Mouse (Mus musculus): ENCODE data around the gene Enpp6.
A peak's percentile ranks its signal among the peaks of the same experiment; 100 is the strongest.
"Not testable (repeated sequence)": the region's sequence is repeated elsewhere in the genome, so short reads cannot be mapped to it uniquely, and the experiment has no call there.

The Enpp6 gene

GRCm38 (mm10) chr8:46992579-46992978 is 5.9 kb downstream of the Enpp6 start:
- no peak for DNase-seq (ENCODE audit: extremely low spot score, low read depth, low spot score)

DNA sequence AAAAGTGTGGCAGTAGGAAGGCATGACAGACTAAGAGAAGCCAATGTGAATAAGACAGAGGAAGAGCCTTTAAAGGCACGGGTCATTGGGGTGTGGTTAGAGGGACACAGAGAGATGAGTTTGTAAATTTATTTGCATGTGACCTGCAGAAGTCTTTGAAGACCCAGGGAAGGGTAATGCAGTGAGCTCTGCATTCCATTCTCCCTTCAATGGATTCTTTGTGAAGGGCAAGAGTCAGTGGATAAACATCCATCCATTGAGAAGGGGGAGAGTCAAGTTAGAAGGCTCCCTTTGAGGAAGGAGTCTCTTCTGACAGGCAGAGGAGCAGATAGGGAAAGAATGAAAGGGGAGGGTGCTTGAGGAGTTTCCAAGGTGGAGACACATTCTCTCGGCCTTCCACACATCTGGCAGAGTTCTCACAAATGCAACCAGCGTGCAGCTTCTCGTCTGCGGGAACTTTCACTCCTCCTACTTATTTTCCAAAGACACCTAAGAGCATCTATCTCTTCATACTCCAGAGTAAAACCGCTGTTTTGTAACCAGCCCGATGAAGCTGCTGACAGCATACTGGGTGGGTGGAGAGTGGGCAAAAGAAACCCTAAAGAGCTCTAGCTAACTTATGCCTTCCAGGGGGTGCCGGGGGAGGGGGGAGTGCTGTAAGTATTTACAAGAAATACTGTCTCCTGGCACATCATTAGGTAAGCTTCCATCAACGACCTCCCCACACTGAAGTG is 9.4 kb downstream of the Enpp6 start:
- no peak for DNase-seq (ENCODE audit: extremely low spot score, low read depth, low spot score)

DNA sequence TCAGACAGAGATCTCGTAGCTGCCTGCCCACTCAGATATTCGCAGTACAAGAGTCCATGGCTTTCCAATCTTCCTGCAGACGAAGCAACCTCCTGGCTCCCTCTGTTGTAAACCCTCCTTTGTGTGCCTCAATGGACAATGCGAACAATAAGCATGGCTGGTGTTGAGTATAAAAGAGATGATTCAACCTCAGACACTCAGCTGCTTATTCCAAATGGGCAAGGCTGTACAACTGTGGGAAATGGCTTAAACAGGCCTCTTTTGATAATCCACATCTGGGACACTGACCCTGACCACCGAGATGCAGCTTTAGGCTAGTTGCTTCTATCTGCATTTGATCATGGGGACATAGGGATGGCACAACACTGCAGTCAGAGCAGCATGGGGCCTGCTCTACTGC is 19.0 kb downstream of the Enpp6 start:
- DNase-seq (ENCODE audit: extremely low spot score, low read depth, low spot score) = no peak

DNA sequence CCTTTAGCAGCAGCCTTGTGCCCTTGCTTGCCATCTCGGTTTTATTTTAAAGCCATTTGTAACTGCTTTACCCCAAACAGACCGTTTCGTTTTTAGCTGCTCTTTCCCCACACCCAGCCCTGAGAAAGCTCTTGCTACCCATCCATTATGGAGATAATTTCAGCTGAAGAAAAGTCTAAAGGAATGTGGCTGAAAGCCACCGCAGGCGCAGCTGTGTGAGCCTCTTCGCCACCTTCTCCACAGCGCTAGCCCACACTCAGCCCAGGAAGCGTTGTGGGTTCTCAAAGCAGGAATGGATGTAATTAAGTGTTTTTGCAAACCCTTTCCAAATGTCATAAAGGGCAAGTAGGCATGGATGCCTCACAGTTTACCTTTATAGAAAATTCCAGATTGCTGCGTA is 20.1 kb downstream of the Enpp6 start:
- DNase-seq (ENCODE audit: extremely low spot score, low read depth, low spot score) = no peak

- no peak for DNase-seq (ENCODE audit: extremely low spot score, low read depth, low spot score)
Observed at GRCm38 (mm10) chr8:47008220-47008773, 21.6 kb downstream of the Enpp6 start.

GRCm38 (mm10) chr8:47016268-47016946 is 29.7 kb downstream of the Enpp6 start:
- DNase-seq (ENCODE audit: extremely low spot score, low read depth, low spot score) = peak; percentile 89

GRCm38 (mm10) chr8:47021135-47021555 is 34.5 kb downstream of the Enpp6 start:
- no peak for DNase-seq (ENCODE audit: extremely low spot score, low read depth, low spot score)

DNA sequence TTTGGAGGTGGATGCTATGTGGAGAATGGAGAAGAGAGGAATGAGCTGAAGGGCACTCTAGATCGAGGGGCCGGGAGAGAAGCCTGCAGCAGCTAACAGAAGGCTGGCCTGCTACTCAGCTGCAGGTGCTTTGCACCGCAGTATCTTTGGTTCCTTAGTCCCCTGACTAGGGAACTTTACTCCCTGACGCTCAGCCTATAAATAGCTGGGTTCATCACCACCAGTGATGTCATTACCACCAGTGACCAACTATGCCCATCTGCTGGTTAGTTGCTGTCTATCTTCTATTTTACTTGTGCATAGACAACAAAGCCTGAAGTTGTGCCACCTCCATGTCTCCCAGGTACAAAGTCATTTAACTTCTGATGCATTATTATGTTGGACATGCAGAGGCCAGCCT is 37.9 kb downstream of the Enpp6 start:
- DNase-seq (ENCODE audit: extremely low spot score, low read depth, low spot score) = no peak

- DNase-seq (ENCODE audit: extremely low spot score, low read depth, low spot score) = no peak
Observed at GRCm38 (mm10) chr8:47026841-47027490, 40.3 kb downstream of the Enpp6 start.

DNA sequence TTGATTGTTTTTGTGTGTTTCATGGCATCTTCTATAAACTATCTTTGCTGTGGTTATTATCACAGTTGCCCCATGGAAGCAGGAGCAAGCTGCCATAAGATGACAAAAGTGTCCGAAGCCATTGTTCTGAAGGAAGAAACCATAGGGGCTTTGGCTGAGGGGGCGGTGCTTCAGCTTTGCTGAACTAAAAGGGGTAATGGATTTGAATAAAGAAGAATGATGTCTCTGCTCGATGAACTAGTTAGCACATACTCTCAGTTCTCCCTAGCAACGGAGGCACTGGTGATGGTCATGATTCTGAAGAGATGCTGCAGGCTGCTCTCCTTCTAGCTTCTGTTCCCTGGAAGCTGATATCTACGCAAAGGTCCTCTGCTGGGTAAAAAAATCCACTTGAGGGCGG is 41.8 kb downstream of the Enpp6 start:
- no peak for DNase-seq (ENCODE audit: extremely low spot score, low read depth, low spot score)

- no peak for DNase-seq (ENCODE audit: extremely low spot score, low read depth, low spot score)
Observed at GRCm38 (mm10) chr8:47030321-47030720, 43.6 kb downstream of the Enpp6 start.

GRCm38 (mm10) chr8:47032081-47032480 is 45.4 kb downstream of the Enpp6 start:
- DNase-seq (ENCODE audit: extremely low spot score, low read depth, low spot score) = no peak

DNA sequence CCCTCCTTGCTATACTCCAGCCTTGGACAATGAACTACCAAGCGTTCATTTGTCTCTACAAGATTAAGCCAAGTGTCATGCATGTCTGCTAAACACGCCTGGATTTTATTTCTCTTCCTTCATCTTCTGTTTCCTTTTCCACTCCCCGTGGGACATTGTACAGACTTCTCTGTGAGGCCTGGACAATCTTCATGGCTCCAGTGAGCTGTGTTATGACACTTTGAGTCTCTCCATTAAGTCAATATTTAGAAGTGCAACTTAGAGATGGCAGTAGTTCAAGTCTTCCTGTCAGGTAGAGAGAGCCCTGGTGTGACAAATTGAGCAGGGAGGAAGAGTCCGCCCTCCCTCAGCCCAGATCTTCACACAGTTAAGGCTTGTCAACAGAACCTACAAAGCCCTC is 47.3 kb downstream of the Enpp6 start:
- no peak for DNase-seq (ENCODE audit: extremely low spot score, low read depth, low spot score)

- no peak for DNase-seq (ENCODE audit: extremely low spot score, low read depth, low spot score)
Observed at GRCm38 (mm10) chr8:47036501-47036900, 49.8 kb downstream of the Enpp6 start.

GRCm38 (mm10) chr8:47037405-47037804 is 50.7 kb downstream of the Enpp6 start:
- DNase-seq (ENCODE audit: extremely low spot score, low read depth, low spot score) = no peak

DNA sequence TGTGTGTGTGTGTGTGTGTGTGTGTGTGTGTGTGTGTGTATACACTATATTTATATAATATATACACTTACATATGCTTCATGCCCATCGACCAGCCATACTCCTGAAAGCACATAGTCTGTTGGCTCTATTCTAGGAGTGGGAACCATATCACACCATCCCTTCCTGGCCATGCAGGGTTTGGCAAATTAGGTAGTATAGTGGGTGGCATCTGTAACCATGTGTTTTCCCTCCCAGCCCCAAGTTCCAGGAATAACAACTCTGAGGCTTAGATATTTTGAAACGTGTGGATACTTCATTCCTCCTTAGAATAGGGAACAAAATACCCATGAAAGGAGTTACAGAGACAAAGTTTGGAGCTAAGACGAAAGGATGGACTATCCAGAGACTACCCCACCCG is 53.5 kb downstream of the Enpp6 start:
- not testable (repeated sequence) for DNase-seq (ENCODE audit: extremely low spot score, low read depth, low spot score)

DNA sequence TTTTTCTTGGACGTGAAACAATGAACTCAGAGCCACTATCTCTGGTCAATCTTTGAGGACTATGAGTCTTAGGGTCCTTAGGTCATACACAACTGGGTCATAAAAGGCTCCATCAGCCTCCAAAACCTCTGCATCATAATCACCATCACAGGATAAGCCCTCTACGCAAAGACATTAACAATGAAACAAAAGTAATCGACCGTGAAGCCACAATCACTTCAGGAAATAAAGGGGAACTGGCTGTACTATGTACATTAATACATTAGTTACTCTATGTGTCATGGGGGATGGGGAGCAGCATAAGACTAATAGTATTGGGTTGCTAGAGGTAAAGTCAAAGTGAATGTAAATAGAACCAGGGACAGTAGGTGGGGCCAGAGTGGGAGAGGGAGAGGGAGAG is 59.7 kb downstream of the Enpp6 start:
- no peak for DNase-seq (ENCODE audit: extremely low spot score, low read depth, low spot score)

- no peak for DNase-seq (ENCODE audit: extremely low spot score, low read depth, low spot score)
Observed at GRCm38 (mm10) chr8:47047146-47047545, 60.5 kb downstream of the Enpp6 start.

GRCm38 (mm10) chr8:47048584-47048983 is 61.9 kb downstream of the Enpp6 start:
- DNase-seq (ENCODE audit: extremely low spot score, low read depth, low spot score) = no peak

DNA sequence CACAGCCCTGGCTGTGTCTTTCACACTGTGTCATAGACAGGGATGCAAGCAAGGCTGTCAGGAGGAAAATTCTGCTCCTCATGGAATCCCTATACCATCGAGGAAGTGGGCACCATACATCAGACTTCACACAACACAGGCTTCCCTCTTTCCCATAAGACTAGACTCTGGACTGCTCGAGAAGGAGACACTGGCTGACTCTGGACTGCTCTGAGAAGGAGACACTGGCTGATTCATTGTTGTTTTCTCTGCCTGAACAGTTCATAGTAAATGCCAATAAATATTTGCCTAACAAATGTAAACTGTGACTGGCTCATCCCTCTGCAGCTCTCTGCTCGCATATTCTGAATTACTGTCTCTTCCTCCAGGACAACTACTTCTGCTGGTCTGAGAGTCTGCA is 66.0 kb downstream of the Enpp6 start:
- no peak for DNase-seq (ENCODE audit: extremely low spot score, low read depth, low spot score)

DNA sequence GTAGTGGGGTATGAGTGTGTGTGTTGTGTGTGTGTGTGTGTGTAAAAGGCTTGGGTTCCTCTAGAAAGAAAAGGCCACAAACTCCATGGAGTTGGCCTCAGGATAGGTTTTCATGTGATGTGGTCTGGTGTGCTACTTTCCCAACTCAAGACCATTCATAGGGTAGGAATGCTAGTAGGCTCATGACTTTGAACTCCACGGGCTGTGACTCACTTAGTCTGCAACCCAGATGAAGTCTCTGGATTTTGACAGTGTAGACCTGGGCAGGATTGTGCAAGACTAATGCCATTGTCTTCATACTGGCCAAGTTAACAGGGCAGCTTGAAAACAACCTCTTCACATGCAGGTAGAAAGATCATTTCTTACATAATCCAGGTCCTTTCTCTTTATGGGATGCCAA is 69.4 kb downstream of the Enpp6 start:
- no peak for DNase-seq (ENCODE audit: extremely low spot score, low read depth, low spot score)

DNA sequence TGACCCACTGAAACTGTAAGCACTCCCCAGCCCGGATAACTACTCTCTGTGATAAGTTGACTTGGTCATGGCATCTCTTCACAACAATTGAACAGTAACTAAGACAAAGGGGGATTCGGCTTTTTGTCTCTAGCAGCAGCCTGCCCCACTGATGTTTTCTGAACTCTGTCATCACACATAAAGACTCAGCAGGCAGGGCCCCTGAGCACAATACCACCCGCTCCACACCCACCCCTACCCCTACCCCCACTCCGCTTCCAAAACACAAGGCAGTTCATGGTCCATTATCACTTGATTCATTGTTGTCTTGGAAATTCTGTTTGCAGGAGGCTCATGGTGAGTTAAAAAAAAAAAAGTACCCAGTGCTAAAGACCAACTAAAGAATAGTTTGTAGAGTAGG is 71.8 kb downstream of the Enpp6 start:
- DNase-seq (ENCODE audit: extremely low spot score, low read depth, low spot score) = no peak

Measured in hindlimb bud, embryonic 11.5 days (tissue).